Mouse (Mus musculus): Measurements from ENCODE around the gene Cntn4.

- TF ChIP-seq CTCF (IDR thresholded peaks at IDR 0.05; ENCODE audit: borderline replicate concordance, insufficient read depth, low read depth, low read length) (no peak), POLR2A (IDR thresholded peaks at IDR 0.05; ENCODE audit: borderline replicate concordance, insufficient read depth, low read length) (no peak)
Measured at GRCm38 (mm10) chr6:106747251-106747650, 1069.8 kb downstream of the Cntn4 start.

Measured in cerebellum, adult 2 months (tissue).